Mouse (Mus musculus): ENCODE measurements around the gene St3gal4.

The St3gal4 gene

GRCm38 (mm10) chr9:35105884-35106880 is 12.9 kb downstream of the St3gal4 start:
- DNase-seq (ENCODE audit: low spot score in 2 of 2): no peak

GRCm38 (mm10) chr9:35105438-35105837 is 13.6 kb downstream of the St3gal4 start:
- no peak for DNase-seq (ENCODE audit: low spot score in 2 of 2)

- no peak for DNase-seq (ENCODE audit: low spot score in 2 of 2)
Measured at GRCm38 (mm10) chr9:35104711-35105110, 14.4 kb downstream of the St3gal4 start.

DNA sequence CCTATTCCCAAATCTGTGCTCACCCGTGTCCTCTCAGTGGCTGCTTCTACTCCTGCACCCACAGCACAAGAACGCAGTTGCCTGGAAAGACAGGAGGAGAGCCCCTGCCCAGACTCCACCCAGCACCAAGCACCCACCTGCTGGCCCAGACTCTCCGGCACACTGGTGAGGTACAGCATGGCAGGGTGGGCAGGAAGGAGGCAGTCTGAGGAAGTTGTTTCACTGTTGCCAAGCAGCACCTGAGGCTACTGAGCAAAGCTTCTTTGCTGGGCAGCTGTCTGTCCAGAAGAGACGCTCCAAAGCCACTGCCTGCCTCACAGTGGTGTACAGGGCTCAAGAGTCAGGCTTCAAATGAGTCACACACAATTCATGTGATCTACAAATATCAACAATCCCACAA is 20.3 kb downstream of the St3gal4 start:
- DNase-seq (ENCODE audit: low spot score in 2 of 2): no peak

DNA sequence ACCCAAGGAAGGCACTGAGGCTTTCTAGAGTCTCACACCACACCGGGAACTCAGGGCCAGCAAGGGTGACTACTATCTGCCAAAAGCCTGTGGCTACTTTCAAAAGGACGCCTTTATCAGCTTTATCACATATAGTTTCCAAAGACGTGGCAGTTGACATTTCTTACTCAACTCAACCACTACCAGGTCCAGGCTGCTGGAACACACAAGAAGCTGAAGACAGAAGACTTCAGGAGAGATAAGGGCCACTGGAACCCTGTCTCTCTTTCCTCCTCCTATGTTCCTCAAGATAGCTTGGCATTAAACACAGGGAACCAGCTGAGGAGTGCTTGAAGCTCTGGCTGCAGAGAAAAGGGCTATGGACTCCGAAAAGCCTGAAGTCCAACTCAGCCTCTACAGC is 21.2 kb downstream of the St3gal4 start:
- no peak for DNase-seq (ENCODE audit: low spot score in 2 of 2)

- DNase-seq (ENCODE audit: low spot score in 2 of 2): peak in 1 of 2 experiments; percentile 0
Measured at GRCm38 (mm10) chr9:35095726-35096125, 23.3 kb downstream of the St3gal4 start.

DNA sequence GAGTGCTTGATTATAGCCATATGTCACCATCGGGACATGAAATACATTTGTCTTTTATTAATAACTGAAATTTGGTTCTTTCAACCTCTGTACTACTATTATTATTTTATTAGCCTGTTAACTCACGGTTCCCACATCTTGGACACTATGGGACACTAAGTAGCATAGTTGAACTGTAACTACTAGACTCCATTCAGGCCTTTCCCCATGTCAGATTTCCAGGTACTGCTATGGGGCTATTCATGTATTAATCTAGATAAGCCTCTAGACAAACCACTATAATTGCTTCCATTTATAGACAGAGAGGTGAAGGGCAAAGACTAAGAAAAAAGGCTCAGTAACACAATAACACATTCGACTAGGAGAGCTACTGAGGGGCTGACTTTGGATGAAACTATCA is 25.7 kb downstream of the St3gal4 start:
- DNase-seq (ENCODE audit: low spot score in 2 of 2): no peak

- no peak for DNase-seq (ENCODE audit: low spot score in 2 of 2)
Measured at GRCm38 (mm10) chr9:35092904-35093303, 26.2 kb downstream of the St3gal4 start.

GRCm38 (mm10) chr9:35061446-35061845 is 57.6 kb downstream of the St3gal4 start:
- no peak for DNase-seq (ENCODE audit: low spot score in 2 of 2)

DNA sequence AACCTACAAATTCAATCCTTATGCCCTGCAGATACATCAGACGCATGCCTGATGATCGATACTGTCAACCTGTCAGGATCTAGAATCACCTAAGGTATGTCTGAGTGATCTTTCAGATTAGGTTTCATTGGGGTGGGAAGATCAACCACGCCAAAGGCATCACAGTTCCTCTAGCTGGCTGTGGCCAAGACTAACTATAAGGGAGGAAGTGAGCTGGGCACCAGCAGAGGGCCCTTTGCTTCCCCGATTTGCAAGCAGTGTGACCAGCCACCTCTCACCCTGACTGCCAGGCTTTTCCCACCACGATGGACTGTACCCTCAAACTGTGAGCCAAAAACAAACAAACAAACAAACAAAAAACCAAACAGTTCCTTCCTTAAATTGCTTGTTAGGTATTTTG is 59.2 kb downstream of the St3gal4 start:
- DNase-seq (ENCODE audit: low spot score in 2 of 2): no peak

DNA sequence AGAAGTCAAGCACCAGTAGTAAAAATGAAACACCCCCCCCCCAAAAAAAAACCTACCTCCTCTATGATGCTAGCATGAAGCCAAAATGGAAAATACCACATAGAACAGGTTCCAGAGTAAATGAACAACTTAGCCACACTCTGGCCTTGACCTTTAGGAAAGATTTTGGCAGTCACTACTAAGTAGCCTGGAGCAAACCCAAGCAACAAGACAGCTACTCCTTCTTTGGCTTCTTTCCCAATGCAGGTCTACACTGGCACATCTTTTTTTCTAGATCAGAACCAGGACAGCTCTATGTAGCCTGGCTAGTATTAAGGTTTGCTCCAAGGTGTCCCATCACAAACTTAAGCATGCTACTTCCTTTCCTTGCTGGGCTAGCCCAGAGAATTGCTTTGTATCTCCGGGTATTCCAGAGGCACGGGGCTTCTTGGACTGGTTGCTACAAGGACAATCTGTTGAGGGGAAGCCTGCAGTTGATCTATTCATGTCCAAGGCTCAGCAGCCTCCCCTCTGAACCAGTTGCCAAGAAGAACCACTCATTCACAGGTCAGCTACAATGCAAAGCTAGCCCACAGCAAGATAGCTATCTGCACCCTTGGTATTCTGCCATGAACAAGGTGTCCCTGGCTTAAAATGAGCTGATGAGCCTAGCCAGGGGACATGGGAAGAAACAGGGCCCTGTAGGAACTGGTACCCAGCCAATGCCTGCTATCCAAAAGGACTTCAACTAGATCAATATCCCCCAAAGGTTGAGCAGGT is 60.3 kb downstream of the St3gal4 start:
- no peak for DNase-seq (ENCODE audit: low spot score in 2 of 2)

GRCm38 (mm10) chr9:35058186-35058585 is 60.9 kb downstream of the St3gal4 start:
- no peak for DNase-seq (ENCODE audit: low spot score in 2 of 2)

DNA sequence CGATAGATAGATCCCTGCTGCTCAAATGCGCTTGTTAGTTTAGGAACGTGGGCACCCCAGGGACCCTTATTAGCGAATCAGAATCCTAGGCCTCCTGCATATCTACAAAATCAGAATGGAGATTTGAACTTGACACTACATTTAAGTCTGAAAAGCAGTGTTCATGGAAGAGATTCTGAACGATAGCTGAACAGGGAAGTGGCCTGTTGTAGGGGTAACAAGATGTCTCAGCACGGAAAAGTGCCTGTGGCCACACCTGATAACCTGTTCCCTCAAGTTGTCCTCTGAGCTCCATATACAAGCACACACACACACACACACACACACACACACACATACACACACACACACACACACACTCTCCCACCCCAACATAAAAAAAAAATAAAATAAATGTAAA is 61.4 kb downstream of the St3gal4 start:
- DNase-seq (ENCODE audit: low spot score in 2 of 2): no peak

GRCm38 (mm10) chr9:35056611-35057010 is 62.5 kb downstream of the St3gal4 start:
- DNase-seq (ENCODE audit: low spot score in 2 of 2): no peak

- no peak for DNase-seq (ENCODE audit: low spot score in 2 of 2)
Measured at GRCm38 (mm10) chr9:35055528-35056330, 63.3 kb downstream of the St3gal4 start.

- DNase-seq (ENCODE audit: low spot score in 2 of 2): no peak
Measured at GRCm38 (mm10) chr9:35053669-35054068, 65.4 kb downstream of the St3gal4 start.

DNA sequence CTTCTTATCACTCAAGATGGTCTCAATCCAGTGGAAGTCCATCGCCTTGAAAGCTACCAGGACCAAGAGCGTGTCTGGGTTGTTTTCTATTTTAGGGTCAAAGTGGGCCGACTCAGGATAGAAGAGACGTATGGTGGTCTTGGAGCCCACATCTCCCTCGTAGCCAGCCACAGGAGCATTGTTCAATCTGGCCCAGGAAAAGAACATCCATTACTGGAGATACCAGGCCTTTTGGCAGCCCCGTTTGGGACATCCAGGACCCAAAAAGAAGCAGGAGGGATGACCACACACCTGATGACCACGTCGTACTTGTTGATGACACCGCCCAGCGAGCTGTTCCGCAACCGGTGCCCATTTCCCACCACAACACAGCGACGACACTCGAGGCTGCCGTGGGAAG is 66.0 kb downstream of the St3gal4 start:
- DNase-seq (ENCODE audit: low spot score in 2 of 2): no peak

GRCm38 (mm10) chr9:35052671-35053070 is 66.4 kb downstream of the St3gal4 start:
- no peak for DNase-seq (ENCODE audit: low spot score in 2 of 2)

DNA sequence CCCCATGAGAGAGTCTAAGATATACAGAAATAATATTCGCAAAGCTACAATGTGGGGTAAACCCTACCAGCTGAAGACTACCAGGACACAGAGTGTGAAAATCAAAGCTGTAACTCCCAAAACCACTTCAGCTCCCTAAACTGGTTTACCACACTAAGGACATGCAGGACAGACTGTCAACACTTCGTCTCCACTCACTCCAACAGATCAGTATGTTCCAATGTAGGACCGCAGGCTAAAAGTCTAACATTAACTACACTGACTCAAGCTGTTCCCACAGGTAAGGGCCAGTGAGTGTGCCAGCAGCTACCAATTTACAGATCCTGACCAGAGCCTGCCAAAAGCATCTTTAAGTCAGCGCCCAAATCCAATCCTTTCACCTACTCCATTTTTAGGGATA is 67.4 kb downstream of the St3gal4 start:
- DNase-seq (ENCODE audit: low spot score in 2 of 2): no peak

DNA sequence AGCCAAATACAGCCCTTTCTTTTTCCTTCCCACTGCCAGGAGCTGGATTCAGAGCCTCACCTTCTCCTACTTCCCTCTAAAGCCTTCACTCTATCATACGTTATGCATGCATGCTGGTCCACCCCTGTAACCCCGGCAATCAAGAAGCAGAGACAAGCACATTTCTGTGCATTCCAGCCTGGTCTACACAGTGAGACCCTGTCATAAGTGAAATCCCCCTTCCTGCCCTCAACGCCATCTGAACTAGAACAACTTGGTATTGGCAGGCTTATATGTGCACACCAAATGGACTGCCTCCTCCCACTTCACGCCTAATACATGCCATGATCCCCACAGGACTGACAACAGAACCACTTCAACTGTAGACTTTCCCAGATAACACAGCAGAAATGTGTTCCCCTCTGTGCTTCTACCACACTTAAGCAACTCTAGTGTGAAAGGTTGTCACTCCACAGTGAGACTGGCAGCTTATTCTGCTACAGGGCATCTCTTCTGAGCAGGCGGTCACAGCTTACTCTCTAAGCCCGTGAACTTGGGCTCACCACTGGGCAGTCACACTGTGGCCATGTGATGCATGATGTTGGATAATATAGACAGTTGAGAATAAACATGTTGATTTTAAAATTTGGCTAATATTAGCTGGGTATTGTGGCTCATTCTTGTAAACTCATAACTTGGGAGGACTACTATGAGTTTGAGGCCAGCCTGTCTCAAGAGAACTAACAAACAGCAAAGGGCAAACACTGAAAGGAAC is 68.2 kb downstream of the St3gal4 start:
- no peak for DNase-seq (ENCODE audit: low spot score in 2 of 2)

DNA sequence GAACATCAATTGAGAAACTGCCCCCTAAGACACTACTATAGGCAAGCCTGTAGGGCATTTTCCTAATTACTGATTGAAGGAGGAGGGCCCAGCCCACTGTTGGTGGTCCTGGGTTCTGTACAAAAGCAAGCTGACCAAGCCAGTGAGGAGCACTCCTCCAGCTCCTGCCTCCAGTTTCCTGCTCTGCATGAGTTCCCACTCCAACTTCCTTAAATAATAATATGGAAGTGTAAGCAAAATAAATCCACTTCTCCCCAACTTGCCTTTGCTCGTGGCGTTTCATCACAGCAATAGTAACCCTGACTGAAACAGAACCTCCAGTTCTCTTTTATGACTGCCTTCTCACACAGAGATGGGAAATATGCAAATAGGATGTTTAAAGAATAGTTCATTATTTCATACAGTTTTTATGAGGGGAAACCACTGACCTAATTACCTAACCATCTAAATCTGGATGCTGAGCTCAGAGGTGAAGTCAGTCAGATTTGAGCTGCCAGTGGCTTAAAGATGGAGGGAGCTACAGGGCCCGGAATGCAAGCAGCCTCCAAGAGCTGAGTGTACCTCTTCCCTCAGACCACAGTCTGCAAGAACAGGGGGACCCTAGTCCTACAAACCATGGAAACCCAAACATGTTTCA is 69.1 kb downstream of the St3gal4 start:
- DNase-seq (ENCODE audit: low spot score in 2 of 2): no peak

All from thymus, postnatal 10 days (tissue).